Mouse (Mus musculus) left cerebral cortex, postnatal 10 days (tissue): ENCODE data around the gene Ankef1. TPM values are rescaled to one million over a fixed set of nuclear protein-coding genes. Genes with fewer than 3 reads are reported as not detected.

Experiments used
- DNase-seq, 2 experiments: peaks; one replicate each; pipeline ENCODE4 v3.0.0; 2021 to 2022; ENCODE audit warnings: low spot score in 2 of 2, mixed read lengths in 1 of 2; ENCODE audit errors: extremely low spot score in 1 of 2
- intact Hi-C: fragments of 180-260 bp; cut with DNase I; formaldehyde crosslinking; loops from one replicate; pipeline ENCODE4 v1.15.1; 2025
- total RNA-seq, 2 experiments: library from RNA; stranded (reverse); gene quantifications; 2 replicates each; pipeline ENCODE4 v1.2.3; 2021

Ankef1 gene
- total RNA-seq, 2 experiments from 2014 or later: 1.5 to 1.7 TPM

DNA sequence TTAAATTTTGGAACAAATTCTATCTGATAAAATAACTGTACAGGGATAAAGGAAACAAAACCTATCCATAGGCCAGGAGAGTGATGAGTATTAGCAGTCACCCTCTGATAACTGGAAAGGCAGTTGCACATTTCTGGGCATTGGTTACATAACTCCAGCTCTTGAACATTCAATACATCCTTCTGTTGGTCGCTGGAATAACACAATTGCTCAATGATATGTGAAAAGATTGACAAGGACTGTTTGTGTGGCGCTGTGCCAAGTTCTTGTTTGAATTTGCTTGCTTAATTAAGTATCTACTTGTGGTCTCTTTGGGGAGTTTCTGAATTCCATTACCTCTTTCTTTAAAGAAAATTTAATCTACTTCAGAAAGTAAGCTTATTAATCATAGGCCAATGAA, 81.1 kb downstream of the Ankef1 start:
- DNase-seq: peak in 1 of 2 experiments; percentile 23
- intact Hi-C loops: no loop called here

DNA sequence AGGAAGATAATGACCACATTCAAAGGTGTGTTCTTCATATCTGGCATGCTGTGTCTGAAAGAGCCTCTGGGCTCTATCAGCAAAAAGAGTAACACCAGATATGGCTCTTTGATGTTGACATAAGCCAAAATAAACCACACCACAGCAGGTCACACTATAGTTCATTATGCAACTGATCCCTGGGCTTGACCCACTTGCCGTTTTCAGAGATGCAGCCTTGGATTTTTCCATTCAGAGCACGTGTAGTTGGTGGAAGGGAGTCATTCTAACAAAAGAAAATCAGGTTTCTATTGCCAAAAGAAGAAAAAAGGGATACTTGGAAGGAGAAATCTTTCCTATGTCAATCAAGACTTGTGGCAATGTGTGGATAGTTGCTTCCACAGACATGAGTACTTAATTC, 87.1 kb downstream of the Ankef1 start:
- intact Hi-C loops: no loop called here
- no peak for DNase-seq

DNA sequence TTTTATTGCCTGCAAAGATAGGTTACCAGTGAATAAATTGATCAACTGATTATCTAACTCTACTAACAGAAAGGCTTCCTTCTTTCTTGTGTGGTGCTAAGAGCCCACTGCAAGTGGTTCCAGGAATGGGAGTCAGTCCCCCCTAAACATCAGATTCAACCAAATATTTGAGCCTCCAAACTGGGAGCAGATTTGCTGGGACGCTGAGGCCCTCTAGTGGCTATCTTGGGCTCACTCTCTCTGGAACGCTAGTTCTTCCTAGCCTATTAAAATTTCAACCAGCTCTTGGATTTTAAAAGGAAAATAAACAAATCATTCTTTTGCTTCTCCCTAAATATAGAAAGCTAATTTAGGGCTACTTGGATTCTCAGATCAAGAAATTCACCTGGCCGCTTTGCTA, 94.7 kb downstream of the Ankef1 start:
- peak; percentile 42 to 58 for DNase-seq
- intact Hi-C loops: loop anchor here (5.0 kb wide), 3 partner anchors 109 to 454 kb away; partner anchors contain the start of gene Snap25

DNA sequence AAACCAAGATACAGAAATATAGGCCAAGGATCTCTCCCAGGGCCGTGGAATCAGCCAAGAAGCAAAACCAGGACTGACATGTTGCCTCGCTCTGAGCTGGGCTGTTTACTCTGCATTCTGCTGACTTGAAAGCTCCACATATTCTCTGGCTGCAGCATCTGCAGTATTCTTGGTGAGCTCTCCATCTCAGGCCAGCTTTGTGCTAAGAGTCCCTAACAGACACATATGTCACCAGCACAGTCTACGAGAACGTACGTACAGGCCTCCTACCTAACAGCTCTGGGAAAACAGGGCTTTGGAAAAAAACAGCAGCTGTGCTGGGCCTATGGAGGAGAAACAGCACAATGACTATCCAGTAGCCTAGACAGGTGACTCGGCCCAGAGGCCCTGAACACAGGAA, 97.0 kb downstream of the Ankef1 start:
- intact Hi-C loops: loop anchor here (5.0 kb wide), 3 partner anchors 111 to 456 kb away; partner anchors contain the start of gene Snap25
- DNase-seq: peak in 1 of 2 experiments; percentile 7

DNA sequence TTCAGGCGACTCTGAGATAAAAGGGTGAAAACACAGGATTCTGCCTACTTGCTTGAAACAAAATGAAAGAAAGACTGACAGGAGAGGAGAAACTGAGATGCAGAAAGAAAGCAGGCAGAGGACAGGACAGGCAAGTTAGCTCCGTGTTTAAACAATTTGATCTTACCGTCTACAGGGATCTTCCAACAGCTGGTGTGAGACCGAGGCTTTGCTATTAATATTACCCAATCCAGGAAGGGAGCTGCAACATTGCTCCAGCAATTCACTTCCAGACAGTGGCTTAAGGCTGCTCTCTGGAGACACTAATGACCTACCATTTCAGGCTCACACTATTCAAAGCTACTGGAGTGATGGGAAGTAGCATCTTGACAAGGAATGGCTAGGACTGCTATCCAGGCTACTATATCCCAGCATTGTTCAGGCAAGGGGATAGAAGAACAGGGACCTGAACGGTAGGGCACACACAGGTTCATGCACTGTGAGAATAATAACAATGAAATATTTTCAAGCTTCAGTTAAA, 99.0 kb downstream of the Ankef1 start:
- no peak for DNase-seq
- intact Hi-C loops: no loop called here

DNA sequence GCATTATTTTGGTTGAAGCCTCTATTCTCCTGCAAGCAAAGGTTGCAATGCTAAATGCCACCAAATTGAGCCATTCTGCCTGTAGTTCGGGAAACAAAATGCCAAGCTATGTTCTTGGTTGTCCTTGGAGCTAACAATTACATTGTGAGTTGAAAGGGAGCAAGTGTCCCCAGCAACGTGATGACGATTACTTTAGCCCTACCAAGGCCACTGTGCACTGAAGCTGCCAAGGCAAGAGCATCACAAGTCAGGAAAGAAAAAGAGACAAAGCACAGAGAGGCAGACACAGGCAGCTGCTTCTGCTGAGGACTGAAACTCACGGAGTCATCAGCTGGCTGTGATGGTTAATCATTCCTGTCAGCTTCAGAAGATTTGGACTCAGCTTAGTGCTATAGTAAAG, 99.5 kb downstream of the Ankef1 start:
- DNase-seq: no peak
- intact Hi-C loops: no loop called here

Other genes starting within 250 kb of the Ankef1 start
- 10 to 100 TPM; 39.6 to 44.6 TPM for gene Pak7, start 113.9 kb upstream of the Ankef1 start, total RNA-seq
- gene Snap25, start 211.5 kb downstream of the Ankef1 start, total RNA-seq: 1,000 to 10,000 TPM; 1,204 to 1,224 TPM